Mouse (Mus musculus) hindlimb bud, embryonic 11.5 days (tissue): ENCODE data around the gene Gm2237.
"Not testable (repeated sequence)": the region's sequence is repeated elsewhere in the genome, so short reads cannot be mapped to it uniquely, and the experiment has no call there.

ENCODE experiments used
- DNase-seq: peaks from one replicate; pipeline ENCODE4 v3.0.0-alpha.2; 2012; ENCODE audit warnings: low read depth, low spot score; ENCODE audit errors: extremely low spot score

Gene Gm2237

DNA sequence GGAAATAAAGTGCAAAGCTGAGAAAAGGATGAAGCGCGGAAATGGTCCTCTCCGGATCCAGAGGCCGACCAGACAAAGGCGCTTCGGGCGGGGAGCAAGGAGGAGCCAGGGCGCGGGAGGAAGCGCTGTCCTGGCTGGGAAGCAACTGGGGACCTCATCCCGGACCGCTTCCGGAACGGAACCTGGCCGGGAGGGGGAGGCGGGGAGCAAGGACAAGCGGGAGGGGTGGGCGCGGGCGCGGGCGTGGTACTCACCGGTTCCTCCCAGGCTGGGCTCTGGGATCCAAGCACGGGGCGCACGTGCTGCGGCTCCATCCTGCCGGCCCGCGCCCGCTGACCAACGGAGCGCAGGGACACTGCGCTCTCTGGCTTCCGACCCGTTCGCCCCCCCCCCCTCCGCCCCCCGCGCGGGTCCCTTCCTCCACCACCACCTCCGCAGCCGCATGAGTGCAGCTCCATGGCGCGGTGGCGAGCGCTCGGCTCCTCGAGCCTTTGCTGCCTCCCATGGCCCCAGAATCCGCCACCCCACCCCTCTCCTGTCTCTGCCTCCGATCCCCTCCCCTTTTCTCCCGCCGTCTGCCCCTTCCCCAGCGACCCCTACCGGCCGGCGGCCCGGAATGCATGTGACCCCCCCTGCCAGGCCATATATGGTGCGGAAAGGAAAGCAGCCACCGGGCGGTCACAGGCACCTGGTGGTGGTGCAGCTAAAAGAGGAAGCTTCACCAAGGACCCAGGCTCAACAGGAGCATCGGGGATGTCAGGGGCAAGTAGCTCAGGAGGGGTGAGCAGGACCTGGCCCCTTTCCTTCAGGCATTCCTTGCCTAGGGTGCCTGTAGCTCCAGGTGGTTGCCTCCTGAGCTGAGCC is at the start of gene Gm2237:
TSS of gene Gm2237 (minus strand) at position 332 of the 864 bp plus-strand sequence.
- not testable (repeated sequence) for DNase-seq

DNA sequence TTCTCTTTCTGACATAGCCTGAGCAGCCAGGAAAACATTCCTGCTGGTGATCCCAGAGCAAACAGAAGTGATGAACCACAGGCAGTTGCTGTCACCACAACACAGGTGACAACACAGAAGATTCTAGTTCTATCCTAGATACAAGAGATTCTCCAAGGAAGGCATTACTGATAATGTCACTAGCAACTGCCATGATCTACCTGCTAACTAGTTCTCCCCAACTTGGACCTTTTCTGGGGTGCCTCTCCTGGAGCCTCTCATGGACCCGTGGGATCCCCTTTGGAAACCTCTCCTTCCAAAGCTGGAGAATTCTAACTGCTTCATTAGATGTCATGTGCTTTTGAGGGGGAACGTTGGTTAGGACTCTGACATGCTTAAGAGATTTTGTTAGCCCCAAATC is 17.5 kb upstream of the Gm2237 start, which contains the start of gene Gm5458:
TSS of gene Gm5458 (minus strand) at position 101 of the 400 bp plus-strand sequence.
- DNase-seq, result not testable (repeated sequence)

DNA sequence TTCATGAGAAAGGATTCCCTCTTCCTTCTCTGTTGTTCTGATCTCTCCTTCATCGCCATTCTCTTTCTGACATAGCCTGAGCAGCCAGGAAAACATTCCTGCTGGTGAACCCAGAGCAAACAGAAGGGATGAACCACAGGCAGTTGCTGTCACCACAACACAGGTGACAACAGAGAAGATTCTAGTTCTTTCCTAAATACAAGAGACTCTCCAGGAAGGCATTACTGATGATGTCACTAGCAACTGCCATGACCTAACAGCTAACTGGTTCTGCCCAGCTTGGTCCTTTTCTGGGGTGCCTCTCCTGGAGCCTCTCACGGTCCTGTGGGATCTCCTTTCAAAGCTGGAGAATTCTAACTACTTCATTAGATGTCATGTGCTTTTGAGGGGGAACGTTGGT is 35.1 kb downstream of the Gm2237 start, which contains the start of gene Gm2244:
TSS of gene Gm2244 (minus strand) at position 101 of the 400 bp plus-strand sequence.
- DNase-seq, result not testable (repeated sequence)
